Mouse (Mus musculus): ENCODE data around the gene Vps33b. TPM values are rescaled to one million over a fixed set of nuclear protein-coding genes. Genes with fewer than 3 reads are reported as not detected.
"Not testable (repeated sequence)": the region's sequence is repeated elsewhere in the genome, so short reads cannot be mapped to it uniquely, and the experiment has no call there.

Gene Vps33b
- total and polyA plus RNA-seq, 3 experiments, result 23.4 to 24.9 TPM; not detected in 1

- no peak for TF ChIP-seq USF2 (IDR thresholded peaks at IDR 0.05; ENCODE audit: borderline replicate concordance in 1 of 2, insufficient read depth in 1 of 2, low read depth in 1 of 2, low read length in 2 of 2)
- TF ChIP-seq CHD2 (IDR thresholded peaks at IDR 0.05; ENCODE audit: low read length), result peak; percentile 72
- peak; percentile 88; the same call in 1 of the 2 replicates for TF ChIP-seq ZMIZ1 (IDR thresholded peaks at IDR 0.05; ENCODE audit: low read depth, low read length)
- TF ChIP-seq POLR2A (IDR thresholded peaks at IDR 0.05; ENCODE audit: control insufficient read depth in 1 of 2, insufficient read depth in 1 of 2, low read depth in 1 of 2, low read length in 2 of 2, poor library complexity in 1 of 2), result peak; percentile 87 to 96; a peak in 3 of 4 replicates
These were observed 54.8 kb downstream of the Vps33b start, which contains the start of gene Rccd1 (continued) for GRCm38 (mm10) chr7:80324043-80324815.

DNA sequence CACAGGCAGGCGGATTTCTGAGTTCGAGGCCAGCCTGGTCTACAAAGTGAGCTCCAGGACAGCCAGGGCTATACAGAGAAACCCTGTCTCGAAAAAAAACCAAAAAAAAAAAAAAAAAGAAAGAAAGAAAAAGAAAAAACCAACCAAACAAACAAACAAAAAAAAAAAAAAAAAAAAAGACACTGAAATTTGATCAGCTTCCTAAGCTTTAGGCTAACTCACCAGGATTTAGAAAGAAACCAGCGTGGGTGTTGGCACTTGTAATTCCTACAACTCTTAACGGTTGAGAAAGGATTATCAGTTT lies 55.3 kb downstream of the Vps33b start:
- H3K36me3 ChIP-seq (ENCODE audit: control insufficient read depth in 1 of 2, insufficient read depth in 2 of 2, low read length in 2 of 2); DNase-seq (ENCODE audit: low read depth, low spot score); H3K9me3 ChIP-seq (replicated peaks; ENCODE audit: insufficient read depth, low read length); H3K4me1 ChIP-seq (ENCODE audit: control insufficient read depth in 1 of 2, insufficient read depth in 2 of 2, low read length in 2 of 2); H3K27me3 ChIP-seq (ENCODE audit: control insufficient read depth in 1 of 2, insufficient read depth in 2 of 2, low read length in 2 of 2); H3K27ac ChIP-seq (ENCODE audit: control insufficient read depth, low read depth, low read length): not testable (repeated sequence)
- peak overlapping the region; percentile 70 for H3K9ac ChIP-seq (ENCODE audit: control insufficient read depth, low read depth, low read length, poor library complexity, severe bottlenecking)
- H3K4me3 ChIP-seq (ENCODE audit: control insufficient read depth in 1 of 2, insufficient read depth in 1 of 2, low read depth in 2 of 2, low read length in 2 of 2), result peak overlapping the region in 1 of 2 experiments; percentile 94; a peak in 2 of 4 replicates
- peak; percentile 76; the same call in 1 of the 2 replicates for TF ChIP-seq ZNF384 (IDR thresholded peaks at IDR 0.05; ENCODE audit: low read depth, low read length)
- peaks cover 24% of the 10 kb centered on the region for H3K79me2 ChIP-seq (ENCODE audit: control insufficient read depth, insufficient read depth, low read length, poor library complexity)

GRCm38 (mm10) chr7:80325292-80325868 lies 55.9 kb downstream of the Vps33b start:
- DNase-seq (ENCODE audit: low read depth, low spot score), result no peak
- Histone ChIP-seq H3K9me3 (replicated peaks; ENCODE audit: insufficient read depth, low read length) (no peaks in the 10 kb centered on the region), H3K27me3 (ENCODE audit: control insufficient read depth in 1 of 2, insufficient read depth in 2 of 2, low read length in 2 of 2) (no peaks in the 10 kb centered on the region), H3K4me3 (ENCODE audit: control insufficient read depth in 1 of 2, insufficient read depth in 1 of 2, low read depth in 2 of 2, low read length in 2 of 2) (no peak overlapping the region), H3K36me3 (ENCODE audit: control insufficient read depth in 1 of 2, insufficient read depth in 2 of 2, low read length in 2 of 2) (peaks cover 0 to 4% of the 10 kb centered on the region in 2 experiments; a peak in 3 of 4 replicates), H3K27ac (ENCODE audit: control insufficient read depth, low read depth, low read length) (no peak overlapping the region), H3K4me1 (ENCODE audit: control insufficient read depth in 1 of 2, insufficient read depth in 2 of 2, low read length in 2 of 2) (peaks cover 0 to 7% of the 10 kb centered on the region in 2 experiments; a peak in 2 of 4 replicates), H3K79me2 (ENCODE audit: control insufficient read depth, insufficient read depth, low read length, poor library complexity) (peaks cover 24% of the 10 kb centered on the region), H3K9ac (ENCODE audit: control insufficient read depth, low read depth, low read length, poor library complexity, severe bottlenecking) (no peak overlapping the region)
- TF ChIP-seq POLR2AphosphoS5 (IDR thresholded peaks at IDR 0.05; ENCODE audit: borderline replicate concordance, low read depth, low read length) (no peak), USF2 (IDR thresholded peaks at IDR 0.05; ENCODE audit: borderline replicate concordance in 1 of 2, insufficient read depth in 1 of 2, low read depth in 1 of 2, low read length in 2 of 2) (no peak), UBTF (IDR thresholded peaks at IDR 0.05; ENCODE audit: borderline replicate concordance, insufficient read depth, low read depth, low read length) (no peak), GABPA (IDR thresholded peaks at IDR 0.05; ENCODE audit: low read depth, low read length) (no peak), CHD1 (IDR thresholded peaks at IDR 0.05; ENCODE audit: low read depth, low read length) (no peak), MAZ (IDR thresholded peaks at IDR 0.05; ENCODE audit: low read depth, low read length) (no peak), RCOR1 (IDR thresholded peaks at IDR 0.05; ENCODE audit: low read depth, low read length) (no peak), TBP (IDR thresholded peaks at IDR 0.05; ENCODE audit: low read depth, low read length) (no peak), CTCF (IDR thresholded peaks at IDR 0.05 in 2 of 3, conservative IDR thresholded peaks at IDR 0.05 in 1 of 3; ENCODE audit: control insufficient read depth in 1 of 3, insufficient read depth in 1 of 3, low read depth in 2 of 3, low read length in 3 of 3, poor library complexity in 1 of 3, severe bottlenecking in 1 of 3) (no peak), RAD21 (IDR thresholded peaks at IDR 0.05; ENCODE audit: low read depth, low read length) (no peak), ETS1 (IDR thresholded peaks at IDR 0.05; ENCODE audit: low read depth, low read length) (no peak), ZC3H11A (IDR thresholded peaks at IDR 0.05; ENCODE audit: low read depth, low read length) (no peak), TAL1 (IDR thresholded peaks at IDR 0.05; ENCODE audit: low read length) (no peak), BHLHE40 (IDR thresholded peaks at IDR 0.05; ENCODE audit: borderline replicate concordance, low read depth, low read length) (no peak), MYC (IDR thresholded peaks at IDR 0.05; ENCODE audit: low read depth, low read length) (no peak), USF1 (IDR thresholded peaks at IDR 0.05; ENCODE audit: low read depth, low read length) (no peak), MAFK (IDR thresholded peaks at IDR 0.05; ENCODE audit: borderline replicate concordance, low read depth, low read length) (no peak), KAT2A (conservative IDR thresholded peaks at IDR 0.05; ENCODE audit: low read depth, low read length) (no peak), MXI1 (IDR thresholded peaks at IDR 0.05; ENCODE audit: low read depth, low read length) (no peak)
